Mouse (Mus musculus) adrenal gland, adult 2 months (tissue): Measurements from ENCODE around the gene Mlph. TPM values are rescaled to one million over a fixed set of nuclear protein-coding genes. Genes with fewer than 3 reads are reported as not detected.
A peak's percentile ranks its signal among the peaks of the same experiment; 100 is the strongest.

Experiments used
- DNase-seq: peaks from one replicate; pipeline ENCODE4 v3.0.0; 2021
- polyA plus RNA-seq: library from polyadenylated mRNA; depleted of rRNA; stranded (reverse); fragments of >200 nt; gene quantifications from 2 replicates; pipeline ENCODE4 v1.2.3, GENCODE M21; 2012
- total RNA-seq, 2 experiments: library from RNA; stranded (reverse); gene quantifications; 2 replicates each; pipeline ENCODE4 v1.2.3; 2021

Gene Mlph
- total and polyA plus RNA-seq, 3 experiments, result 1.1 to 3.1 (median 2.9) TPM

DNA sequence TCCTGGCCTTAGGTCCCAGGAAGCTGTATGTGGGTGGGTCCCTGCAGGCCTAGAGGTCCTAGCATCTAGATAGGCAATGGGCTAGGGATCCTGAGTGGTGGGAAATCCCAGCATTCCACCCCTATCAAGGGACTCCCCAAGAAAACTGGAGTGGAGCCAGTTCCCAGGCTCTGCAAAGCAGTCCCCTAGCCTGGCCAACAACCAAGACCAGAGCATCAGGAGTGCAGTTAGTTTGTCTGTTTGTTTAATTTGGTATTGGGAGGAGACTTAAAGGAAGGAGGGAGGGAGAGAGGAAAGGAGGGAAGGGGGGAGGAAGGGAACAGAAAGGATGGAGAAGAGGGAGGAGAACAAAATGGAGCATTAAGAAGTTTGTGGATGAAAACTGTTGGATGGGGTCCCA lies 5.7 kb upstream of the Mlph start:
- DNase-seq, result no peak

DNA sequence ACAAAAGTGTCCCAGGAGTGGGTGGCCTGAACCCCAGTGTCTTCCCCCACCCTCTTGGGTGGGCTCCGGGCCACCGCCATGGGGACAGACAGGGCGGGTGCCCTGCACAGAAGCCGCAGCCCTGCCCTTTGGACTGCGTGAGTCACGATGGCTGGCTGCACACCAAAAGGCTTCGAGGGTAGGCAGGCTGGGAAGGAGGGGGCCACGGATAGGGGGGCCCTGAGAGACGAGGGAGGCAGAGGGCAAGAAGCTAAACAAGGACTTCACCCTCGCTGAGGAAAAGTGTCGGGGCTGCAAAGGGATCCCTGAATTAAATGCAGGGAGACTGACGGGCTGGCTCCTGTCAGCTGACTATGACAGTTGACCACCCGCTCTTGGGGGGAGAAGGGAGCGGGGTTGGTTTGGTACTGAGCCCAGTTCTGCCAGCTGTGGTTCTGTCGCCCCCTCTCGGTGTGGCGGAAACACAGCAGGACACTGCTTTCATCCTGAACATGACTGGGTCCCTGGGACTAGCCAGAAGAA lies 5.2 kb upstream of the Mlph start:
- DNase-seq, result peak; percentile 88

DNA sequence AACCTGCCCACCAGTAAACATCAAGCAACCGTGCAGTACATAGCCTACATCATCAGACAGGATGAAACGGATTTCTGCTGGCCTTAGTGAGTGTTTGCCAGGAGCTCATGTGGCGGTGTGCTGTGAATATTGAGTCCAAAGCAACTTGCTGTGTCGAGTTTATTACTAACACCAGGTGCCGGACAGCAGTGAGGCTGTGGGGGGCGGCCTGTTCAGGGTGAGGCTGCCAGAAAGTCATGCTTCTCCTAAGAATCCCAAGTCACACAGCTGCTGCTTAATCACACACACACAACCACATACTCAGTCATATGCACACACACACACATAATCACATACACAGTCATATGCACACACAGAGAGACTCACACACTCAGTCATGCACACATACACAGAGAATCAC lies 1.7 kb upstream of the Mlph start:
- no peak for DNase-seq

DNA sequence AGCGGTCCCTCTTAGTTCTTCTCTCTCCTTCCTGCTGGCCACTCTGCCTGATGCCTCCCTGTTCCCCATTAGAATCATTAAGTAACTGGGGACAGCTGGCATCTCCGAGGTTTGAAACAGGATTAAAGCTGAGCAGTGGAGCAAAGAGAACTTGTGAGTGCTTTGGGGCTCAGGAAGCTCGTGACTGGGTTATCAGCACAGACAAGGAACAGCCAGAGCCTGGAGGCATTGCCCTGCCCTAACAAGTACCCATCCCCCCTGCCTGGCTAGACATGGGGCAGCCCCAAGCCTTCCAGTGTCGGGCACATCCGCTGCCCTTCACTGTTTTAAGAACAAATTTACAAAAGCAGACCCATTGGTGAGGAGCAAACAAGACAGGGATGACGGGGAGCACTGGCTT lies 2.6 kb downstream of the Mlph start:
- no peak for DNase-seq

DNA sequence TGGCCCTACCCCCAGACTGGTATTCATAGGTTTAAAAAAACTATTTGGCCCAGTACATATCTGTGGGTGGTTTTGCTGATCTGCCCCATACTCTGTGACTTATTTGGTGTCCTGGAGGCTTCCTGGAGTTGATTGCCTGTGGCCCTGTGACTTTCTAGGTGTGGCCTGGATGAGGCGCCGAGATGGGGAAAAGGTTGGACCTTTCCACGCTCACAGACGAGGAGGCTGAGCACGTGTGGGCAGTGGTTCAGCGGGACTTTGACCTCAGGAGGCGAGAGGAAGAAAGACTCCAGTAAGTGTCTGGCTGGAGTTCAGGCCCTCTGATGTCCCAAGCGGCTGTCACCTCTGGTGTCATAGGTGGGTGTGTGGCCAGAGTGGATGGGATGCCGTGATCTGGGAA lies 6.8 kb downstream of the Mlph start:
- DNase-seq, result no peak

DNA sequence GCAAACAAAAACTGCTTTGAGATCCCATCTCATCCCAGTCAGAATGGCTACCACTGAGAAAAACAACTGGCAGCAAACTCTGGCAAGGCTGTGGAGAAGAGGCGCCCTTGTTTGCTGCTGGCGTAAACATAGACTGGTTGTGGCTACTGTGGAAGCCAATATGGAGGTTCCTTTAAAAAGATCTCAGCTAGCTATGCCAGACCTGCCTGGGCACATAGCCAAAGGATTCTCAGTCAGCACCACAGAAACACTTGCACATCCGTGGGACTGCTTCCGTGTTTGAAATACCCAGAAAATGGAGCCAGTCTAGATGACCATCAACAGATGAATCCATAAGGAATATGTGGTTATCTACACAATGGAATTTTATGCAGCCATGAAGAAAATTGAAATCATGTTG lies 11.1 kb downstream of the Mlph start:
- no peak for DNase-seq

DNA sequence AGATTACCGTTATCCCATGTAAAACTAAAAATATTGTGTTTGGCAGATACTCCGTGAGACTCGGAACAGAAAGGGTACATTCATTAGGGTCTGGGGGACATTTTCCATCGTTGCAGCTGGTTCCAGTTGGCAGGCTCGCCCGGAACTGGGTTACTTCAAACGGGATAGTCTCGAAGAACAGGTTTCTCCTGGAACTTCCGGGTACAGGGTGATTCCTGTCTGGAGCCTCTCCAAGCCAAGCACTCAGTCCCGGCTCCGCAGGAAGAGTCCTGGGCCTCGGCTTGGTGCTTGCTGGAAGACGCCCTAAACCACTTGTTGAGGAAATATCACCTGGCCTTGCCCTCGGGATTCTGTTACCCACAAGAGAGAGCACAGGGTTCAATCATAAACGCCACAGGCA lies 12.4 kb downstream of the Mlph start:
- DNase-seq, result no peak

DNA sequence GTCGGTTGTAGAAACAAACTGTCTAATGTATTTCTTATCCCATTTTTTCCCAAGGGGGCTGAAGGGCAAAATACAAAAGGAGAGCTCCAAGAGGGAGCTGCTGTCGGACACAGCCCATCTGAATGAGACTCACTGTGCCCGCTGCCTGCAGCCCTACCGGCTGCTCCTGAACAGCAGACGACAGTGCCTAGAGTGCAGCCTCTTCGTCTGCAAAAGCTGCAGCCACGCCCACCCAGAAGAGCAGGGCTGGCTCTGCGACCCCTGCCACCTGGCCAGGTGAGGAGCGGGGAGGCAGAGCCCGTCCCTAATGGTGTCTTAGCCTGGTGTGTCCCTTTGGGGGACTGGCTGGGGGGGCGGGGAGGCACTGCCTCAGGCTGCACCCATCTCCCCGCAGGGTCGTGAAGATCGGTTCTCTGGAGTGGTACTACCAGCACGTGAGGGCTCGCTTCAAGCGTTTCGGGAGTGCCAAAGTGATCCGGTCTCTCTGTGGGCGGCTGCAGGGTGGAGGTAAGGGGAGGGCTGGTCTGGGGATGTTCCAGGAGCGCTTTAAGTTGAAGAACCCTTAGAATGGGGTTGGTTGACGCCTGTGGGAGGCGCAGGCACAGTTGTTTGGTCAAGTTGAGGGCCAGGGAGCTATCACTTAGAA lies 13.2 kb downstream of the Mlph start:
- no peak for DNase-seq

DNA sequence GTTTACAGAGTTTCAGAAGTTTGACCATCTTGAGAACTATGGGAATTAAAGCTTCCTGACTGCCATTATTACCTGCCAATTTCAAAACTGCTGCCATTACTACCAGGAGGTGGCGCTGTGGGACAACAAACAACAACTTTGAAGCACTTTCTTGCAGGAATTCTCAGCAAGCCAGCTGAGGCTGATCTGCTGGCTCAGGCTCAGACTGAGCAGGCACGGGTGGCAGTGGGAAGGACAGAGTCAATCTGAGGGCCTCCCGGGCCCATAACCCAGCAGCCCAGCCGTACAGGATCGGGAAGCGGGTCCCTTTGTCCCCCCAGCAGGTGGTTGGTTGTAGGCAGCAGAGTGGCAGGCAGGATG lies 13.7 kb downstream of the Mlph start:
- peak; percentile 80 for DNase-seq

DNA sequence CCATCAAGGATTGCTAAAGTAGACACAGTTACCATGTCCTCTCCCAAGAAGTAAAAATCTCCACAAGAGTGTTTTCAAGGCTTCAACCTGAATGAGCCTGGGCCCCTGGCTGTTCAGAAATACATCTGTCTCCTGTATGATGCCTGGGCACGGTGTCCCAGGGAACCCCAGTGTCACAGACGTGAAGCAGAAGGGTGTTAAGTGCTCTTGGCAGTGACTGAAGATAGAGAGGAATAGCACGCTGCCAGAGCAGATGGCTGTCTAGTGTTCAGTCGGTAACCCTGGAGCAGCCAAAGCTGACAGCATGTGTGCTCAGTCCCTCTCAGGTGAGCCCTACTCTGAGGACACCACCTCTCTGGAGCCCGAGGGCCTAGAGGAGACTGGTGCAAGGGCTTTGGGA lies 18.1 kb downstream of the Mlph start:
- DNase-seq, result no peak

DNA sequence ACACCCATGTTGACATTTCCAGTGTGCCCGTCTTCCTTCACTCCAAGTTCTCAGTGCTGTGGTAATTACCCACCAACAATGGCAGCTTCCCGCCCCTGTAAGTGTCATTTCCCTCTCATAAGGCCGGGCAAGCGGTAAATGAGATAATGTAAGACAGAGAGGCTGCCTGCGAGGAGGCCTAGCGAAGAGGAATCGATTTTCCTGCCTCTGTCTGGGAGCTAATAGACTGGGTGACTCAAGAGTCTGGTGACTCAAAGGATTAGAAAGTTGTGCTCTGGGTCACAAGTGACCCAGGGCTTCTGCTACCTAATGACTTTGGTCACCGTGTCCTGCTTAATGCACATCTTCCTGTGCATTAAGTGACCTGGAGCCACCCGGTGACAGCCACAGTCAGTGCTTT lies 22.1 kb downstream of the Mlph start:
- DNase-seq, result no peak

DNA sequence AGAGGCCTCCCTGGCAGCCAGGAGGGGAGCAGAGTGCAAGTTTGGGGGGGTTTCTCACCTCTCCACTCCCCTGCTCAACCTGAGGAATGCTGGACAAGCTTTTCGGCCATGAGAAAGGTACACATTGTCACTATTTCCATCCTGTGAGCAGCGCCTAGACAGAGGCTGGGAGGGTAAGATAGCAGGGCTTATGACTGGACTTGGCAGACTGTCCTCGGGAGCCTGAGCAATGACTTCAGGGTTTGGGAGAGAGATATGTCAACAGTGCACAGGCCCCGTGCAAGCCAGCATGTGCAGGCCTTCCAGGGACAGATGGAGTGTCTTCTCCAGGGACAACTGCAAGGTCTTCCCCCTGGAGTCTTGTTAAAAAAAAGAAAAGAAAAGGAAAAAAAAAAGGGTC lies 25.1 kb downstream of the Mlph start:
- DNase-seq, result peak; percentile 13

DNA sequence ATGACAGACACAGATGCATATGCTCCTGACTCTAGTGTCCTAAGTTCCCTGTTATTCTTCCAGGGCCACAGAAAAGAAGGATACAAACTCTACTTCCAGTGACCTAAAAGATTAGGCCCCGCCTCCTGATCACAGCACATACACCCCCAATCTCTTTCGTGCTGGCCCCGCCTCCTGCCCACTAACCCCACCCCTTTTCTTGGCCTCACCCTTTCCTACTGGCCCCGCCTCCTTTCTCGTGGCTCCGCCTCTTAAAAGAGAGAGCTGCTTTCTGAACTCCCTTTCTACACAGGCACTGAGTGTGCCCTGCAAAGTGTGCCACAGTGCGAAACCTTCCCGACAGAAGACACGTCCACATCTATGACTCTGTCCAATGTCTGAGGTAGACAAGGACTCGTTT lies 30.3 kb downstream of the Mlph start:
- DNase-seq, result no peak

DNA sequence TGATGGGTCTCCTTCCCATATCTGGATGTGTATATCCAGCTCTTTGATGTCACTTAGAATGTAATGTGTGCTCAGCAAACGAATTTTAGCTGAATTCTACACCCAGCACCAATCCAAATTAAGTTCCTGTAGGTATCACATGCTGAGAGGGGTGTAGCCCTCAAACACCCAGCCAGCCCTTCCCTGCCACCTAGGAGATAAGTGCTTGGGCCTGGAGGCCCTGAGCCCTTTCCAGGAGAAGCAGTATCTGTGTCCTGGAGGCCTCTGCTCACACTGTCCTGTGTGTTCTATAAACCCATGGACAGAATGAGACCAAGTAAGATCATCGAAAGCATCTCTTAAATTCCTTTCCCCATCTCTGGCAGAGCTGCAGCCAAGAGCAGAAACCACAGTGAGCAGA lies 32.4 kb downstream of the Mlph start:
- no peak for DNase-seq

DNA sequence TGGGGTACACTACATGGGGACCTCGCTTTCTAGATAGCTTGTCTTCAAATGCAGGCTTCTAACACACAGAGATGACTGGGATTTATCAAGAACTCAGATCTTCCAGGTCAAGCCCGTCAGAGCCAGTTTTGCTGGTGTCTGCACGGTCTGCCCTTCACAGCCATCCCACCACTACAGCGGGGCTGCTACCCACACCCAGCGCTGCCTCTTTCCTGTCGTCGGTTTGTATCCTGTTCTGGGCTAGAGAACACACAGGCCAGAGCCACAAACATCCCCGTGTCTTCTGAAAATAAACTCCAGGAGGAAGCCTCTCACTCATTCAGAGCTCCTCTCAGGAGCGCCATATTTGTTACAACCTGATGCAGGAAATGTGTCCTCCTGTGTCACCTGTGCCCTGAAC lies 34.4 kb downstream of the Mlph start:
- DNase-seq, result no peak

DNA sequence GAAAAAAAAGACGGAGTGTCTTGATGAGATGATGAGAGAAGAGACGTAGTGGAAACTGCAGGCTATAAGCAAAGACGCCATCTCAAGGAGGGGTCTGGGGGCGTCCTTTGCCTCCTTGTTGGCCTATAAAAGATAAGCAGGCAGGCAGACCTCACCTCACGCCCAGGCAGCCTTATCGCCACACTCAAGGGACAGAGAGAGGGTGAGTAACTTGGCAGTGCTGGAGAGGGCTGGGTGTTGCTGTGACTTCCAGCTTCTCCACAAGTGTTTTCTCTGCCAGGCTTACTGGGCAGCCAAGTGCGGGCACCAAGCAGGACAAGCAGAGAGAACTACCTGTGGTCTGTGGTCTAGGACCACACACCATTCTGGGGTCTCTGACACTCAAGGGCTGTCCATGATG lies 36.8 kb downstream of the Mlph start:
- no peak for DNase-seq

DNA sequence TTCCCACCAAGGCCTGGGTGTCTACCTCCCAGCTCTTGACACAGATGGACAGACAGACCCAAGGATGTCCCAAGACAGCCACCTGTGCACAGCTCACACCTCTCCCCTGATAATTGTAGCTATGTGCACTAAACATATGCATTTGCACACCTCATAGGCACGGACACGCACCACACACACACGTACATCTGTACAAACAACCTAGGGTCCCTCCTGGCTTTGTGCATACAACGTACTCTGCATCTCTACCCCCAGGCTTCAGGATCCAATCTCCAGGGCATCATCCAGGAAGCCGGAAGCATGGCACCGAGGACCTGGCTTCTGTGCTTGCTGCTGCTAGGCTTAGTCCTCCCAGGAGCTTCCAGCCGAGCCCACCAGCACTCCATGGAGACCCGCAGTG lies 37.9 kb downstream of the Mlph start, which contains the start of gene Prlh:
TSS of gene Prlh (plus strand) at position 301 of the 400 bp plus-strand sequence.
- no peak for DNase-seq

DNA sequence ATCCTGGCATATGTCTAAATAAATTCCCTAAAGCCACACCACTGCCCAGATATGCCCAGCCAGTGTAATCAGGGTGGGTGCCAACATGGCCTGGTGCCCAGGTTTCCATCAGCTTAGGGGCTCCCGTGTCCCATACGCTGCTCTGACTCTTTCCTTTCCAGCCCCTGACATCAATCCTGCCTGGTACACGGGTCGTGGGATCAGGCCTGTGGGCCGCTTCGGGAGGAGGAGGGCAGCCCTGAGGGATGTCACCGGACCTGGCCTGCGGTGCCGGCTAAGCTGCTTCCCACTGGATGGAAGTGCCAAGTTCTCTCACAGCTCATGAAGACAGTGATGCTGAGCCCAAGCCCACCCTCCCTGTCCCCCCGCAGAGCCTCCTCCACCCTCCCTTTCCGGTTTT lies 38.8 kb downstream of the Mlph start:
- no peak for DNase-seq

DNA sequence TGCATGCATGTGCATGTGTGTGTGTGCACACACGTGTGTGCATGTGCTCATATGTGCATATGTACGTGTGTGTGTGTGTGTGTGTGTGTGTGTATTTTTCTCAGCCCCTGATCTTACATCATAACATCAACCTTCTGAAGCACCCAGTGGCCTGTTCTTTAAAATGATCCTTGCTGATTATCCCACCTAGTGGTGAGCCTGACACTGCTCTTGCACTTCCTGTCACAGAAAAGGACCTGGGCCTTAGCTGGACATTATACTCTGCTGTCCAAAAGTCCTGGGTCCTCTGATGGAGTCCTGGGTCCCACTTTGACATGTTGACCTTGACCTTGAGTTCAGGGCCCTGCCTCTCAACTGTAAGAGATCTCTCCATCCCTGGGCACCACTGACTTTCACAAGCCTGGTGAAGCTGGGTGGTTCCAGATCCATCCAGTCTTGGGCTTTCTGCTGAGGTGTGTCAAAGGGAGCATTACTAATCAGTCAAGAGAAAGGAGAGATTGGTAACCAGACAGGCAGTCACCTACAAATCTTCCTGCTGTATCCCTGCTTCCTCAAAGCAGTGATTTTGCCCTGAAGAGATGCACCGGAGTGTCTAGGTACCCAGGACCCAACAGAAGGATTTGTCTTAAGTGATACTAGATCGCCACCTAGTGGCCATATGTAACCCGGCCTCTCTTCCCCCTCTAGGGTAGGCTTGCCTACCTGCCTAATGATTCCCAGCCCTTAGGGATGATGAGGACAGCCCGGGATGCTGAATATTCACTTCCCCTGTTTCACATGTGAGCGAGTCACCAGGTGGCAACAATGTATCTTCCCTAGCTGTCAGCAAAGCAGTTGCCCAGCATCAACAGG lies 41.6 kb downstream of the Mlph start:
- DNase-seq, result peak; percentile 60

DNA sequence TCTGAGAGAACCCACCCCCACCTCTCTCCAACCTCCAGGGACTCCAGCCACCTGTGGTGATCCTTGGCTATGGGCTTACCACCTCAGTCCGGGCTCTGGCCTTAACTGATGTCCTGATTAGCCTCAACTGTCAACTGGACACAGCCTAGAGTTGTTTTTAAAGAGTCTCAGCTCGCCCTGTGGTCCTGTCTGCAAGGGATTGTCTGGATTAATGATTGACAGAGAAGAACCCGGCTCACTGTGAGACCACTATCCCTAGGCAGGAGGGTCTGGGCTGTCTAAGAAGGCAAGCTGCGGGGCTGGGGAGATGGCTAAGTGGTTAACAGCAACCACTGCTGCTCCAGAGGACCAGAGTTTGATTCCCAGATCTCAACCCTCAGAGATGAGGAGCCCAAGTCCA lies 47.6 kb downstream of the Mlph start:
- no peak for DNase-seq

DNA sequence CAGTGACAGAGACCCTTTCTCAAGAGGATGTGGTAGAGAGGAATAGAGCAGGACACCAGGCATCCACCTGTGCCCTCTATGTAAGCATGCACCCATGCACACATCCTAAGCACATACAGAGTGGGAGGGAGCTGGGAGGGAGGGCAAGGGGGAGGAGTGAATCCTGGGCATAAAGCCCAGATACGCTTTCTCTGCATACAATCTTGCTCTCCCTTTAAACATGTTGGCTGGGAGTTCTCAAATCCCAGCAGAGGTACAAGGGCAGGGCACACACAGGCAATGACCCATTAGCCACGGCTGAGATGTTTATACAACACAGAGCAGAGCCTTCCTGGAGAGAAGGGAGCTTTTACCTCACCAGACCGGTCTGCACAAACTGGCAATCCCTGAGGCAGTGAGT lies 48.1 kb downstream of the Mlph start:
- DNase-seq, result no peak

DNA sequence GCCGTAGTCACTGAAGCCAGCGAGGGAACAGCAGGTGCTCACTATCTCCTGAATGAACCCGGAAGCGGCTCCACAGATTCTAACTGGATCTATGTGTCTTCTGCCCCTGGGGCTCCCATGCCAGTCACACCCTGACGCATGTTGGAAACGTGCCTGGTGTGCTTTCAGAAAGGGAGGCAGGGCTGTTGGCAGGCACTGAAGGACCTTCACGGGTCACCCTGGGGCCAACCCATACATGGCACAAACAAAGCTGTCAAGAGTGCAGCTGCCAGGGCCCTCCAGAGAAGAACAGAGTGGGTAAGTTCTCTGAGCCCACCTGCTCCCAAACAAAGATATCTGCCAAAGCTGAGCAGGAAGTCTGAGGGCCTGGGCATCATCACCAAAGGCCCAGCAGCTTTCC lies 52.7 kb downstream of the Mlph start:
- DNase-seq, result peak; percentile 90

DNA sequence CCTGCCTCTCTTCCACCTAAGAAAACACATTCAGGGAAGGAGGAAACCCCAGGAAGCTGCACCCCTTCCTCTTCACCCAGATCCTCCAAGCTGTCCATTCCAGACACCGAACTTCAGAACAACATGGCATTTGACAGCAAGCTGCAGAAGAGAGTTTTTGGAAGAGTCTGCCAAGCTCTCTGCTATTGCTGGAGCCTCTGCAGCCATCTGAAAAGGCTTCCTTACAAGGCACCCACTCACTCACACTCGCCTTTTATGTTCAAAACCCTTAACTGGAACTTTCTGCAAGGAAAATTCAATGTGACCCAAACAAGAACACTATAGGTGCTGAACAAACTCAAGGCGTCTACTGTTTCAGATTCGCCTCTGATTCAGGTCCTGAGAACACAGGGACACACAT lies 53.8 kb downstream of the Mlph start:
- no peak for DNase-seq

DNA sequence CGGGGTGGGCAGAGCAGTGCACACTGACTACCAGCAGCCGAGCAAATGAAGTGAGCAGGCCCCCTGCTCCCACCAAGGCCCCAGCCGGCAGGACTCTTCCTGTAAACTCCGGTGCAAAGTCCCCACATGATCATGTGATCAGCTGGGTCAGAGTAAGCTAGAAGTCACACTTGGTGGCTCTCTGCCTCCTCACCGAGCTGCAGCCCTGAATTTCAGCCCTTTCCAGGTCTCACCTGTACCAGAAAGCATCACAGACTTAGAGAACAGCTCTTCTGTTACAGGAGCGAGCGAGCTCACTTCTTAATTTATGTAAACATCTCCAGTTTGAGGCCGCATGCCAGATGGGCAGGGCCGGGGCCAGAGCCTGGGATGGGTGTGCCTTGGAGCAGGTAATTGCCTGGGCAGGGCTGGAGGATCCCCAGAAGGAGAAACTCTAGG lies 54.5 kb downstream of the Mlph start, which contains the start of gene Rab17:
TSS of gene Rab17 (minus strand) at position 315 of the 438 bp plus-strand sequence.
- no peak for DNase-seq
